8 mouse cellular contexts compared by ENCODE assay signal in the genomic region with DNA sequence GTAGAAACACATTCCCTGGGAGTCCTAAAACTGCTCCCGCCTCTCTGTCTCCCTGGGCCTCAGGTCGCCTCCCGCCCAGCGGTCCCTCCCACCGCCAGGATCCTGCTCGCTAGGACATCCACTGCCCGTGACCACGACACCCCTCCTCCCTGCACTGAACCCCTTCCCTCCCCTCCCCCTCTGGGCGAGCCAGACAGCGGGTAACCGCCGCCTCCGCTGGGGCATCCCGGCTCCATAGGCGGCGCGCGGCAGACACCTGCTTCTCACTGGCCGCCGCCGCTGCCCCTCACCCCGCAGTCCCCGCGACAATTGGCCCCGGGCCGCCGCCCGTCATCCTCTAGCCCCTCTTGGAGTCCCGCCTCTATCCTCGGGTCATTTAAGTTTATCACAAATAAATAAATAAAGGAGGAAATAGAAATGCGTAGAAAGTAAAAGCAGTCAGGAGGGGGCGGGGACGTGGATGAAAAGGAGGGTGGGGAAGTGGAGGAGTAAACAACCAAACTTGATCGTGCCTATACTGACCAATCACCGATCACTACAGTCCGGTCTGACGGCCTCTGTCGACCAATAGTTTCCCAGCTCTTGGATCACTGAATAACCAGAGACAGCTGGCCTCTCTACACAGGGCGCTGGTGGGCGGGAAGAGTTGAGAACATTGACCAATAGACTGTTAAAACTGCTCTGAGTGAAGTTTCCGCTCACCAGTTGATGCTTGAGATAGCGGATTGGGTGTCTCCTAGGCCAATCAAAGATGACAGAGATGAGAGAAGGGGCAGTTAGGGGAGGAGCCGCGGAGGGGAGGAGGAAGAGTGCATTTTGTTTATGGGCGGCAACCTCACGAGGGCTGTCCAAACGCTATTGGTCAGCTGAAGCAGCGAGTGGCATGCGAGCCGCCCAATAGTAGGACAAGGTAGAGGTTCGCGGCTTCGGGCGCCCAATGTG. TPM values are rescaled to one million over a fixed set of nuclear protein-coding genes. Genes with fewer than 3 reads are reported as not detected.
DNase-seq lines count a peak whose midpoint lies in the region; ATAC-seq lines count a peak whose summit lies in the region.

No protein-coding gene starts in this region.

- H3K36me3 ChIP-seq in heart, embryonic 10.5 days, result no peaks in the 10 kb centered on the region
- no peaks in the 10 kb centered on the region for H3K36me3 ChIP-seq in kidney, embryonic 15.5 days

- H3K4me1 ChIP-seq in heart, embryonic 10.5 days, result no peaks in the 10 kb centered on the region
- H3K4me1 ChIP-seq in kidney, embryonic 15.5 days, result peaks cover 13% of the 10 kb centered on the region; the same call in 1 of the 2 replicates

- H3K9ac ChIP-seq in kidney, embryonic 15.5 days, result peak overlapping the region; percentile 43

- DNase-seq in B cell, adult 2 months, result peak; percentile 94 to 97
- DNase-seq in brain, adult 2 months (ENCODE audit: low read depth, low spot score), result peak; percentile 100
- DNase-seq in heart, embryonic 10.5 days (ENCODE audit: low spot score), result peak; percentile 99
- DNase-seq in liver, result peak; percentile 96
- DNase-seq in spleen, postnatal 4 days (ENCODE audit: low spot score in 2 of 2), result peak; percentile 95 to 97

- H3K27me3 ChIP-seq in heart, embryonic 10.5 days (ENCODE audit: insufficient read depth, poor library complexity, severe bottlenecking), result no peaks in the 10 kb centered on the region
- no peaks in the 10 kb centered on the region for H3K27me3 ChIP-seq in kidney, embryonic 15.5 days

- H3K27ac ChIP-seq in heart, embryonic 10.5 days, result peak overlapping the region; percentile 96
- peak overlapping the region; percentile 100 for H3K27ac ChIP-seq in kidney, embryonic 15.5 days

- ATAC-seq in erythroblast, adult 5-6 weeks (replicated peaks; ENCODE audit: low FRiP score, poor library complexity, severe bottlenecking), result peak; percentile 96
- peak; percentile 96 for ATAC-seq in kidney, embryonic 15.5 days (replicated peaks; ENCODE audit: low FRiP score)
- peak; percentile 94 for ATAC-seq in monocyte, adult 5-6 weeks (replicated peaks; ENCODE audit: insufficient number of reproducible peaks, low FRiP score, low TSS enrichment, poor library complexity, severe bottlenecking)

- H3K4me3 ChIP-seq in heart, embryonic 10.5 days, result peak overlapping the region; percentile 73
- peak overlapping the region; percentile 70 for H3K4me3 ChIP-seq in kidney, embryonic 15.5 days (replicated peaks)

- WGBS in heart, embryonic 10.5 days, result under 1% methylated on average over 54 of the region's 54 CpGs
- whole genome bisulfite sequencing in kidney, embryonic 15.5 days, result under 1% methylated on average over 54 of the region's 54 CpGs

- no peaks in the 10 kb centered on the region for H3K9me3 ChIP-seq in heart, embryonic 10.5 days
- H3K9me3 ChIP-seq in kidney, embryonic 15.5 days (replicated peaks), result no peaks in the 10 kb centered on the region

- H3K4me2 ChIP-seq in kidney, embryonic 15.5 days, result peak overlapping the region; percentile 54

RNA-seq across cellular contexts. Expression of gene Zbtb20, which starts 0.5 kb away (rescaled TPM):
- total RNA-seq in erythroblast, adult 5-6 weeks (2015; ENCODE audit: low replicate concordance), result 2.5 and 3.6 TPM in 2 replicates
- 0.56 and 3.3 TPM in 2 replicates for total RNA-seq in erythroblast, adult 5-6 weeks (2017; ENCODE audit: low replicate concordance)
- 32.5 and 39.5 TPM in 2 replicates for polyA plus RNA-seq in heart, embryonic 10.5 days (2016; fragmentation: Nextera tagmentation; extraction: Ambion mirVana)
- polyA plus RNA-seq in kidney, embryonic 15.5 days (2015; fragmentation: Nextera tagmentation; extraction: Ambion mirVana), result 41.2 and 42.1 TPM in 2 replicates
- 9.1 to 77.6 TPM (median 22.8 TPM) in 3 replicates for total RNA-seq in monocyte, adult 5-6 weeks (2017)

Comparison
In these comparisons a context has a peak if more than half of its experiments do, and no peak if none do; other contexts are left out.
1. Peak in every context shown above with its lines: DNase-seq, ATAC-seq, H3K4me3 ChIP-seq and H3K27ac ChIP-seq.